Mouse (Mus musculus) thymus, adult 2 months (tissue): ENCODE measurements at regions not wholly inside any gene's neighbourhood (a gene's known extent, or its start where the extent isn't known, plus 50 kb on each side); places are given as distances from the start of the nearest gene placed in this dataset.

ENCODE experiments used
- DNase-seq: peaks from one replicate; pipeline ENCODE4 v3.0.0; 2021
- H3K27ac ChIP-seq: fragments of 200-500 bp; 2 replicates; pipeline ENCODE4 v1.5.1; 2012; ENCODE audit warnings: low read length, control low read depth; ENCODE audit not compliant: control insufficient read depth, insufficient read depth
- H3K27me3 ChIP-seq: fragments of 200-500 bp; 2 replicates; pipeline ENCODE4 v1.6.1; 2012; ENCODE audit warnings: mild to moderate bottlenecking, low read length, moderate library complexity, mixed read lengths; ENCODE audit not compliant: control insufficient read depth, insufficient read depth
- H3K36me3 ChIP-seq: fragments of 200-500 bp; 2 replicates; pipeline ENCODE4 v1.6.1; 2012; ENCODE audit warnings: mild to moderate bottlenecking, low read length, moderate library complexity; ENCODE audit not compliant: control insufficient read depth, insufficient read depth
- H3K4me1 ChIP-seq: fragments of 200-500 bp; replicated peaks from 2 replicates; pipeline ENCODE4 v1.6.1; 2012; ENCODE audit warnings: low read length; ENCODE audit not compliant: control insufficient read depth, insufficient read depth
- H3K4me3 ChIP-seq: fragments of 200-500 bp; 2 replicates; pipeline ENCODE4 v1.5.1; 2012; ENCODE audit warnings: mild to moderate bottlenecking, low read length, control low read depth, moderate library complexity; ENCODE audit not compliant: control insufficient read depth, insufficient read depth
- CTCF ChIP-seq: fragments of 200-500 bp; IDR thresholded peaks from 2 replicates; pipeline ENCODE4 v1.5.1; 2012; ENCODE audit warnings: mild to moderate bottlenecking, control low read depth, low read length, moderate library complexity, borderline replicate concordance; ENCODE audit not compliant: control insufficient read depth, poor library complexity, insufficient read depth; ENCODE audit errors: extremely low read depth
- POLR2A ChIP-seq: fragments of 200-500 bp; IDR thresholded peaks from 2 replicates; pipeline ENCODE4 v1.6.1; 2012; ENCODE audit warnings: mild to moderate bottlenecking, low read length, control low read depth, moderate library complexity; ENCODE audit not compliant: control insufficient read depth, poor library complexity, insufficient read depth; ENCODE audit errors: extremely low read depth
- WGBS: fragments of 180-500 bp; shearing (Covaris S2); methylation state at CpG from one replicate; pipeline ENCODE4 v1.1.7; 2018; 5-methylcytosine and 5-hydroxymethylcytosine counted together

DNA sequence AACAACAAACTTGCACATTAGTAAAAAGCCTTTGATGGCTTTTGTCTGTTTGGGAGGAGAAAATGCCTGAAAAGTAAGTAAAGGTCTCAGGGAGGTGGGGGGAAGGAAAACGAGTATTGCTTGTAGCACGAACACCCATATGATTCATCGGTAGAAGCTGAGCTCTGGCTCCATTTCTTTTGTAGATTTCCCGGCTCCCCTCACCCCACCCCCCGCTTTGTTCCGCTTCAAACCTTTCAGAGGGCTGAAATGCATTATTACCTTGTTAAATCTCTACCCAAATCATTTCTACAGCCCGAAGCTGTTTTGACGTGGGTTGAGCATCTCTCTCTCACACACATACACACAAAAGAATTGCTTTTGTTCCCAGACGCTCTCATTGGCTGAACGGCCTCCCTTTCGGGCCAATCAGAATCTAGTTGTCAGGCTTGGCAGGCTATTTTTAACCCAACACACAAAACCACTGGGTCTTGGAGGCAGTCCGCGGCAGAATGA lies 166.0 kb upstream of the Dcn start:
- Histone ChIP-seq H3K4me1 (peaks cover 2% of the 10 kb centered on the region; the same call in 1 of the 2 replicates), H3K27me3 (no peaks in the 10 kb centered on the region), H3K27ac (peak overlapping the region; percentile 98), H3K4me3 (peak overlapping the region; percentile 49), H3K36me3 (no peaks in the 10 kb centered on the region)
- TF ChIP-seq POLR2A, result peak; percentile 60; the same call in 1 of the 2 replicates
- no peak for TF ChIP-seq CTCF
- peak; percentile 91 for DNase-seq
- under 1% methylated on average over 13 of the region's 13 CpGs for WGBS

DNA sequence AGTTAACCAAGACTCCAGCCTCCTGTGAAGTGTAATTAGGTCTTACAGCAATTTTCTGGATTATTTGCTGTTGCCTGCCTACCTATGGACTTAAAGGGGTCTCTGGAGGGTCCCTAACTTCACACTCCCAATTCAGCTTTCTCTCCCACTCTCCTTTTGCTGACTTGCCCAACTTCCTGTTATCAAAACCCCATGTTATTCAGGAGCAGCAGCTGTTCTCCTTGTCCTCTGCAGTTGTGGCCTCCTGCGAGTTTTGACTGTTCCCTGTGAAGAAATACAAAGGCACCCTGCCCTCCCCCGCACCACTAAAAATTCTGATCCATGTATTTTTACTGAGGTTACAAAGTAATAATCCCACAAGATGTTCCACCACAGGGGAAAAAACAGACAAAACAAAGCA lies 146.8 kb upstream of the Dcn start:
- H3K4me1 ChIP-seq, result peaks cover 19% of the 10 kb centered on the region
- H3K36me3 ChIP-seq, result no peaks in the 10 kb centered on the region
- peak; percentile 14 for DNase-seq
- no peak for TF ChIP-seq POLR2A
- no peak for TF ChIP-seq CTCF
- no peaks in the 10 kb centered on the region for H3K27me3 ChIP-seq
- WGBS, result 38% methylated on average over 2 of the region's 2 CpGs
- no peak overlapping the region for H3K4me3 ChIP-seq
- H3K27ac ChIP-seq, result no peak overlapping the region; the same call in 1 of the 2 replicates

DNA sequence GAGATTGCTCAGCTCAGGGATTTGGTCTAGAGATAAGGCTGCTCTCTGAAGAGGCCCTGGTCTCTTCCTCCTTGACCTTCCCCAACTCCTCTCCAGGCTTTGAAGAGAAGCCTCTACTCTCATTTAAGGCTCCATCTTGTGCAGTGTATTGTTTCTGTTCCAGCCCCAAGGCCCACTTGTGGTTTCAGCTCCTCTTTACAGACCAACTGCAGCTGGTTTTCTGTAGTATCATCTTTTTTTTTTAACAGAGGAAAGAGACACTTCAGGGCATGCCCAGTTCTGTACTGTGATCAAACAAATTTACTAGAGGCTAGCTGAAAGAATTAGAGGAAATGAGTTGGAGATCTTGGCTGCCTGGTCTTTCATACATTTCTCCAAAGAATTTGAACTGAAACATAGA lies 145.4 kb upstream of the Dcn start:
- TF ChIP-seq POLR2A (no peak), CTCF (no peak)
- no peaks in the 10 kb centered on the region for H3K36me3 ChIP-seq
- no peak overlapping the region for H3K4me3 ChIP-seq
- no peak overlapping the region for H3K27ac ChIP-seq
- no peaks in the 10 kb centered on the region for H3K27me3 ChIP-seq
- DNase-seq, result peak; percentile 8
- peaks cover 19% of the 10 kb centered on the region for H3K4me1 ChIP-seq

DNA sequence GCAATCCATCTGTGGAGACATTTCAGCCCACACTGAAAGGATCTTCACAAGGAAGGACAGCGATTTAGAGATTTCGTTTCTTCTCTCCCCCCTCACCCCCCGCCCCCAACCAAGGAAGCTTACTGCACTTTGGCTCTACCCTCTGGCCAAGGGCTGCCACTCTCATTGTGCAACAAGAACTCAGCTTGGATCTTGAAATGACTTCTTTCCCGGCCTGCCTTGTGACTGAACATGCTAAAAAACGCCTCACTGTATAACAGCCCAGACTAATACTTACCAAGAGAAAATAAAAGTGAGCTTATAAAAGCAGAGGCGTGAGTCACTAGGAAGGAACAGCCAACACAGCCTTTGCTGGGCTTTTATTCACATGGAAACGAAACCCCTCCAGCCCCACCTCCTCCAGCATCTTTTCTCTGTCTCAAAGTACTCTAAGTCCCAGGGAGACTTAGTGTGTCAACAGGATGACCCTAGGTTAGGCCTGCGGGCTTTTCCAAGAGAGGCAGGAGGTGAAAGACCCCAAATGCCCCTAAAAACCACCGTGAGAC lies 144.7 kb upstream of the Dcn start:
- no peaks in the 10 kb centered on the region for H3K27me3 ChIP-seq
- DNase-seq, result no peak
- WGBS, result 90% methylated on average over 9 of the region's 9 CpGs

DNA sequence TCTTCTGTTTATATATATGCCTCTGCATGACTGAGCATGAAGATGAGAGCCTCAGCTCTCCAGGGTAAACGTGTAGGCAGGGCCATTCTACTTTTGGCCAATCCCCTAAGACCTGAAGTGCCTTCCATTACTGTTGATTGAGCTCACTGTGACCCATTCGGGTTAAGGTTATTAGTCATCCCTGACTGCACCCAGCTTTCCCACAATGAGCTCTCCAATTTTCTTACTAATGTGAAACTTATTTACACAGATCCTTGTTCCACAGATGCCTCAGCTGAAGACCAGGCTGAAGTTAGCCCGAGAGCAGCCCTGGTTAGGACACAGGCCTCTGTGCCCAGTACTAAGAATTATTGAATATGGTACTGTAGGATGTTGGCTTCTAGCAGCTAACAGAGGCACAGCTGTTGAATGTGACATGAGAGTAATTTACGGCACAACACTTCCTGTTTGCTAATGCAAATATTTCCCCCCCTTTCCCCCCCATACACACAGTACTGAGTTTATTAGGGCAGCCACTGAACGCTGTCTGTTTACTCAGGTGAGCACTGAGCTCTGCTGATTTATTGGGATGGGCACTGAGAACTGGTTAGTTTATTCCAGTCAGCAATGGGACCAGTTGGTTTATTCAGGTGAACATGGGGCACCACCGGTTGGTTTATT lies 141.2 kb upstream of the Dcn start:
- WGBS, result 91% methylated on average over 6 of the region's 6 CpGs
- TF ChIP-seq CTCF (no peak), POLR2A (no peak)
- Histone ChIP-seq H3K36me3 (no peaks in the 10 kb centered on the region), H3K27me3 (no peaks in the 10 kb centered on the region), H3K4me1 (peaks cover 11% of the 10 kb centered on the region), H3K4me3 (no peak overlapping the region), H3K27ac (no peak overlapping the region)
- DNase-seq, result no peak

More for the DNA sequence above, 144.7 kb upstream of the Dcn start:
- Histone ChIP-seq H3K36me3 (no peaks in the 10 kb centered on the region), H3K27ac (no peak overlapping the region), H3K4me1 (peaks cover 19% of the 10 kb centered on the region), H3K4me3 (no peak overlapping the region)
- TF ChIP-seq POLR2A (no peak), CTCF (no peak)

DNA sequence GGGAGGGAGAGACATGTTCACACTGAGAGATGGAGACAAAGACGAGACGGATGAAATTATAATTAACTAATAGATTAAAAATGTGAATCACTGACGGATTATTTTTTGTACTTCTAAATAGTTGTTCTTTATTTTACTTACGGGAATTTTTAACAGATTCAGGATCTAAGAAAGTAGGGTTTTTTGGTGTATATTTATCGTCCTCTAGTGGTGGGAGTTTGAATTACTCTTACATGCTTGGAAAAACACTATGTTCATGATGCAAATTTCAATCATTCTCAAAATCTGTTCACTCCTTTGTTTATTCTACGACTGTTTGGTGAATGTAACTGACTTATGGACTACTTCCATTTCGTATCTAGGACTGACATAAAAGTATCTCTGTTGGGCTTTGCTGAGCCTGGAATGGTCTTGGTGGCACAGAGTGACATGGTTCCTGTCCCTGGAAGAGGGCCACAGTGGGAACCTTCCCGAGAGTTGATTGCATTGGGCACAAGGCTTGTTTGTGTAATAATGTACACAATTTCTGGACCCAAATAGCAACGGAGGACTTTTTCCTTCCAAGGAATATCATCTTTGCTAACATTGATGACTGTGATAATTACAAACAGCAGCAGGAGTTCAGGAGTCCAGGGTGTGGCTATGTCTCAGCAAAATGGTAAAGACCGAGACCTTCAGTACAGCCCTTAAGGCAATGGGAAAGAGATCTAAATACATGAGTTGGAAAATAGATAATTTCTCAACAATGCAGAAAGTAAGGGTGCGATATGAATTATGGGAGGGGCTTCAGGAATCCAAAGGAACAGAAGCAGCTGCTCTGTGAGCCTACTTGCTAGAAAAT lies 139.3 kb upstream of the Dcn start:
- H3K27me3 ChIP-seq, result no peaks in the 10 kb centered on the region
- H3K4me1 ChIP-seq, result no peaks in the 10 kb centered on the region
- no peak for DNase-seq
- 51% methylated on average over 11 of the region's 11 CpGs for WGBS
- no peak overlapping the region for H3K4me3 ChIP-seq
- H3K36me3 ChIP-seq, result no peaks in the 10 kb centered on the region
- no peak for TF ChIP-seq CTCF
- no peak for TF ChIP-seq POLR2A
- H3K27ac ChIP-seq, result no peak overlapping the region
